Mouse (Mus musculus) adrenal gland, postnatal 10 days (tissue): ENCODE data around the gene Zfr. TPM values are rescaled to one million over a fixed set of nuclear protein-coding genes. Genes with fewer than 3 reads are reported as not detected.
"Not testable (repeated sequence)": the region's sequence is repeated elsewhere in the genome, so short reads cannot be mapped to it uniquely, and the experiment has no call there.

Experiments used
- DNase-seq: peaks from one replicate; pipeline ENCODE4 v3.0.0; 2021; ENCODE audit warnings: mixed read lengths
- total RNA-seq, 2 experiments: library from RNA; stranded (reverse); gene quantifications; 2 replicates each; pipeline ENCODE4 v1.2.3; 2021

Zfr gene
- total RNA-seq, 2 experiments from 2014 or later: 111 to 130 TPM

DNA sequence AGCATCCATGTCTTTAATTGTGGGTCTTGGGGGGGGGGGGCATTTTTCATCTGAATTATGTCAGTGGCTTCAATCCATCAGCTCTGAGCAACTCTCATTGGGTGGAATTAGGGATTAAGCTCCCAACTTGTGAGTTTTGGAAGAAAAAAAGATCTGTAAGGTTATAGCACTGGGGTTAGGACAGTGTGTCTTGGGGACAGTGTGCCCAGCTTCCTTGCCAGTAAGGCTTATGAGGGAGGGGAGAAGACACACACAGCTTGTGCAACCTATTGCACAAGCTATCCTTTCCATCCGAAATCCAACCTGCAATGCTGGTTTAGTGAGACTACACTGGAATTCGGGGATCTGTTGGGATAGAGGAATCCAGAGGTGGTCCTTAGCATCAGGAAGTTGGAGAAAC, 12.8 kb upstream of the Zfr start:
- no peak for DNase-seq

DNA sequence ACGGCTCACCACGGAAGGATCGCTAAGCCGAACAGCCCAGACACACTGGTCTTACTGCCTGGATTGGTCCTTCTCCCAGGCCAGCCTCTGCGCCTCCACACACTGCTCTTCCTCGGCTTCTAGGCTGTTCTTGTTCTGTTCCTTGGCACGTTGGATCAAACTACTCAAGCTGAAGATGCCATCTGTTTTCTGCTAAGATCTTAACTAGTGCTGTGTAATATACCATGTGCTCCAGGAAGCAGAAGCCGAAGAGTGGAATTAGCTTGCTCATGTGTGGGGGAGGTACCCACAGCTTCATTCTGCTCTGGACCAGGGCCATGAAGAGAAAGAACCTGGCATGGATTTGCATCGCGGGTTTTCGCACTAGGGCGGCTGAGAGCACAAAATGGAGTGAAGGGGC, 11.2 kb upstream of the Zfr start:
- DNase-seq: no peak

DNA sequence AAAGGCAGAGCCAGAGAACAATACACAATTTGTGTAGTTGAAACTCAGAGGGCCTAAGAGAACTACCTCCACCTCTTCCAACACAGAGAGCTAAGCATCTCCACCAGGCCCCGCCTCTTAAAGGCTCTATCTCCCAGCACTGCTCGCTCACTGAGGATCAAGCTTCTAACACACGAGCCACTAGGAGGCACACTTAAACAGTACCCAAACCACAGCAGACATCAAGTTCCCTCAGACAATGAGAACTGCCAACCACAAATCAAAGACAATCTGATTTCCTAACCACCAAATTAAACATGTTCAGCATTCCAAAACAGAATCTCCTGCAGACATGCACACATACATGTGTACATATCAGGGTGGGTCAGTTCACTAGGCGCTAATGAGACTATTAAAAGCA, 9.4 kb upstream of the Zfr start:
- no peak for DNase-seq

DNA sequence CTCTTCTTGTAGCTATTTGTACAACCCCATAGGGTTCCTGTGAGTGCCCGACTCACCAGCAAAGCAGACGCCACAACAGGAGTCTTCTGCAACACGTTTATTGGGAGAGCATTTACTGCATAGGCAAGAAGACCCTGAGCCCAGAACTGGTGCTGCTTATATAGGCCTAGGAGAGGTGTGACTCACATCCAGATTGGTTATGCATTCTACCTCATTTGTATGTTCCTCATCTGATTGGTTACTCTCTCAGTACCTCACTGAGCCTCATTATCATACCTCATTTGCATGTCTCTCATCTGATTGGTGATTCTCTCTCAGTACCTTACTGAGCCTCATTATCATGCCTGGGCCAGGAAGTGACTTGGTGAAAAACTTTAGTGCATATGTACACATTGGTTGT, 8.7 kb upstream of the Zfr start:
- DNase-seq: not testable (repeated sequence)

DNA sequence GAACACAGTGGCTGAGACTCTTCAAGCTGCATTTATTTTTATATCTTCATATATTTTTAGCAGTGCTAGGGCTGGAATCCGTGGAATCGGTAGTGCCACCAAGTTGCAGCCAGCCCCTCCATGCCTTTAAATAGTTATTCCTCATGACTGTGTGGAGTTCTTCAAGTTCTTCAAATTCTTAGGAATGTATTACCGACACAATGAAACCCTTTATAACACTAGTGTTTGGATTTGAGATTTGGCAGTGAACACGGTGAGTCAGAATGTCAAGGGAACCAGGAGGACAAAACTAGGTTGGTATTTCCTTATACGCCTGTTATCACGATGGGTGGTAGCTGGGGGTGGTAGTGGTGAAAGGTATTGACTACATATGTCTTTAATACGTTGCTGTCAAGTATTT, 6.4 kb upstream of the Zfr start:
- DNase-seq: no peak

DNA sequence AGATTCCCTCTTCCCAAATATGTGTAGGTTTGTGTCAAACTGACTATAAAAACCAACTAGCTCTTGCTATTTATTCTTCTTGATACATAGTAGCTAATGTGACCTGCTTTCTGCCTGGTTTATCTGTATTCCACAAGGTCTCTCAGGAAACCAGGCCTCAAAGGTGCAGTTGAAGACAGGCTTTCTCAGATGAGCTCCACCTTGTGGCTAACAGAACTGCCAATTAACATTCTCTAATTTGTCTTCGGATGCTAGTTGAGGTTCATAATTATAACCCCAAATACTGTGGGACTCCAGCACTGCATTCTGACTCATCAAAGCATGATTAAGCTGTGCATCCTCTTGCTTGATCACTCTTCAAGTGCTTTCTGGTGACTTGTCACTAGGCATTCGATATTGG, 4.2 kb upstream of the Zfr start:
- DNase-seq: no peak

DNA sequence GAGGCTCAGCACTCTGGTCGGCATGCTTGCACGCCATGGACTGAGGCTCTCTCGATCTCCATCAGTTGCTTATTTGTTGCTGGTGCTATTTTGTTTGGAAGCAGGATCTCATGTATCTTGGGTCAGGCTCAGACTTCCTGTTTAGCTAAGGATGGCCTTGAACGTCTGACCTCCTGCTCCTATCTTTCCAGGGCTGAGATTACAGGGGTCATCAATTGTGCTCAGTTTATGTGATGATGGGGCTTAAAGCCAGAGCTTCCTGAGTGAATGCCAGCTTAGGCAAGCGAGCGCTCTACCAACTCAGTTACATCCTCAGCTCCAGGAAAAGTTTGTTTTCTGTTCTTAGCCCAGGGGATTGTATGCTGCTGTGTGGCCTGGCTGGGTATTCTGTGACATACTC, 3.1 kb upstream of the Zfr start:
- no peak for DNase-seq

DNA sequence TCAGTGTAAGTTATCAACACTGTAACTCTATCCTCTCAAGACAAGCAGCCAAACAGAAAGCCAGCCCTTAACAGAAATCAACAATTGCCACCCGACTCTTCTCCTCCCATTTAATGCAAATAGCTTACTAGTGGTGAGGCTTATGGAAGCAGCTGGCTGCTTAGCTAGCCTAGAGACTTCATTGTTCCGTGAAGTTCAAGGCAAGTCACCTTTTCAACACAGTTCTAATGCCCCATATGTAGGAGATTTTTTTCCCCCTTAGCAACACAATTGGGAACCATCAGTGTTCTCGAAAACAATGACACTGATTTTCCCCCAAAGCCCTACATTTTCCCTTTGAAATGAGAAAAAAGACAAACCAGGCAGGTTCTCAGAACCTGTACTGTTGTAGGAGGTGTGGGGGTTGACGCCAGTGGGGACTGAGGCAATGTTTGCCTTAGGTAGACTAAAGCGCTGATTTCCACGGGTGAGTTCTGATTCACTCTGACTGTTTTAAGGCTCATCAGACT, 1.9 kb upstream of the Zfr start:
- DNase-seq: no peak

DNA sequence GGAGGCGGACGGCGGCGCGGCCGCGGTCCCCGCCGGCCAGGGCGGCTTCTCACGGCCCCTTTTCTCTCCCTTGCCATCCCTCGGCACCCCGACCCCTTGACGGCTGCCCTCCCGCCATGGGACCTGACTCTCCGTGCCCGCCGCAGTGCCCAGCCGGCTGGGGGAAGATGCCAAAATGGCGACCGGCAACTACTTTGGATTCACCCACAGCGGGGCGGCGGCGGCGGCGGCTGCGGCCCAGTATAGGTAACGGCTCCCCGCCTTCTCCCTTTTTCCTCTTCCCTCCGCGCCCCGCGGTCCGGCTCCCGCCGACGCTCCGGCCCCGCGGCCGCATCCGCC, 431 bp downstream of the Zfr start:
- no peak for DNase-seq

DNA sequence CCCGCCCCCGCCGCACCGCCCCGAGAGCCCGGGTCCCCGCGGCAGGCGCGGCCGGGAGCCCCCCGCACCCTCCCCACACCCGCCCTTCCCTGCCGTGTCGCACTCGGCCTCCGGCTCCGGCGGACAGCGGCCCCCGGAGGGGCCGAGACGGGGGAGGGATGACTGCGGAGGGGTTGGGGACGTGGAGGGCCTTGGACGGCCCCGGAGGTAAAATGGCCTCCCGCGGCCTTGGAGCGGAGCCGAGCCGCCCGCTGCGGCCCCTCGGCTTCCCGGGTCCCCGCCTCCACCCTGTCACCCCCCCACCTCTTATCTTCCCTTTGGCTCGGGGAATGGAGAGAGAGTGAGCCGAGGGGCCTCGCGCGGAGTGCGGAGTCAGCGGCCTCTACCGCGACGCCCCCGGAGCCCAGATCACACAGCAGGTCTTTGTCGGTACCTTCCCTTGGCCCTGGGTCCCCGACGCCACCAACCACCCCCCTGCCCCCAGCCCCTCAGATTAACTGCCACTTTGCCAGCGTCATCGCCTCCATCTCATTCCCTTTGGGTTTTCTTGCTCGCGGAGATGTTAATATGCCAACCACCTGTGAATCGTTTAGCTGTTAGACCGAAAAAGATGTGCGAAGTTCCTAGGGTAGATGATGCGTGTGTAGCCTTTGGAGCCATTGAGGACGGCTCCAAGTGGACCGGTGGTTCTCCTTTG, 949 bp downstream of the Zfr start:
- DNase-seq: peak; percentile 81

DNA sequence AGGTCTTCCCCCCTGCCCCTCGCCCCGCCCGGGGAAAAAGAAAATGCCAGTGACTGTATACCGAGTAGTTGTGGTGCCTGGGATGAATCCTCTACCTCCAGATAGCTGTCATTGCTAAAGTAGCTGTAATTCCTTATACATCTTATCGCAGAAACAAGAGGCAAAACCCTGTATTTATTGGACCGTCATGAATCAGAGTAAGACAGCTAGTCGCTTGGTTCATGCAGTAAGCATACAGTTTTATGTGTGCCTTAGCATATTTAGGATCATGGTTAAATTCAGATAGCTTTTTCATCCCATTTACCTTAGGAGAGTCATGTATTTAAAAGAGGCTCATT, 1.5 kb downstream of the Zfr start:
- DNase-seq: peak; percentile 30

DNA sequence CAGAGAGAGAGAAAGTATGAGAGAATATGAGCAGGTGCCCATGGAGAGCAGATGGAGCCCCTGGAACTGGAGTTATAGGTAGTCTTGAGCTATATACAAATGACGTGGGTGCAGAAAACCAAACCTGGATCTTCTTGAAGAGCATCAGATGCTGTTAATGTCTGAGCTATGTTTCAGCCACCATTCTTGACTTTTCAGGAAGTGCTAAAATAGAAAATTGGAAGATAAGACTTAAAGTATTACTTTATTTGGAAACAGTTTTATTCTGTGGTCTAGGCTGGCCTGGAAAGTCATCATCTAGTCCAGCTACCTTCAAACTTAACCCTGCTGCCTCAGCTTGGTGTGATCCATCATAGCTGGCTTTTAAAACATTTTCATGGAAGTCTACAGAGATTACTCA, 7.3 kb downstream of the Zfr start:
- DNase-seq: no peak

DNA sequence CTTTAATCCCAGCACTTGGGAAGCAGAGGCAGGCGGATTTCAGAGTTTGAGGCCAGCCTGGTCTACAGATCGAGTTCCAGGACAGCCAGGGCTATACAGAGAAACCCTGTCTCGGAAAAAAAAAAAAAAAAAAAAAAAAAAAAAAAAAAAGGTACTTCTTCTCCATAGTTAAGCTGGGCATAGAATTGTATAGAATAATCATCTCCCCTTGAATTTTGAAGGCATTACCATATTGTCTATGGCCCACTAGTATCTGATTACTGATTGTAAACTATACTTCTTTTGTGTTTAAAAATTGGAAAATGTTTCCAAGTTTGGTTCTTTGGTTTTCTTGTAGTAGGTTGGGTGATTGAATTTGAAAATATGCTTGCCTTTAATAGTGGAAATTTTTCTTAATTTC, 13.2 kb downstream of the Zfr start:
- DNase-seq: not testable (repeated sequence)

DNA sequence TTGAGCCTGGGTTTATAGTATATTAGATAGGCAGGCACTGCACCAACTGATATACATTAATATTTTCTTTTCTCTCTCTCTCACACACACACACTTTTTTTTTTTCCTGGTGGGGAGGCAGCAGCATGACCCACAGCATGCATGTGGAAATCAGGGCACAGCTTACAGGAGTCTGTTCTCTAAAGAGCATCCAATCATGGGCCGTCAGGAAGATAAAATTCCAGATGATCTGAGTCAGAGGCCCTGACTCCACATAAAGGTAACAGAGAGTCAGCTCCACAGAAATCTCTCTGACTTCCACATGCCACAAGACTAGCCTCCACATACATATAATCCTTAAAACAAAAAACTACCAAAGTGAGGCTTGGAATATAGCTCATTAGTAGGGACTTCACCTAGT, 16.9 kb downstream of the Zfr start:
- peak; percentile 15 for DNase-seq

DNA sequence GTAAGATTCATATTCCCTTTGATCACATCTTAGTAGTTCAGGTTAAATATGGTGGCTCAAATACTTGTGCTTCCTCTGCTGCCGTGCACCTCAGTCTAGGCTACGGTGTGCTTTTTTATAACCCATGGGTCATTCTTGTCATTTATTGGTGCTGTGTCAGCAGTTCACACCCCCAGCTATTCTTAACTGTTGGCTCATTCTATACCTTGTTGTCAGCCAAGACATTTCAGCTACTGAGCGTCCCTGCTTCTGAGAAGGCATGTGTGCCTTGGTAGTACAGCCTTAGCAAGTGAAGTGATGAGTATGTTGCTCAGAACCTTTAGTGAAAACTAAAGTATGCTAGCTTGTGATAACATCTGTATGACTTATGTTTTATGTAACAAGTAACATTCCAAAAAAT, 17.7 kb downstream of the Zfr start:
- DNase-seq: peak; percentile 12

DNA sequence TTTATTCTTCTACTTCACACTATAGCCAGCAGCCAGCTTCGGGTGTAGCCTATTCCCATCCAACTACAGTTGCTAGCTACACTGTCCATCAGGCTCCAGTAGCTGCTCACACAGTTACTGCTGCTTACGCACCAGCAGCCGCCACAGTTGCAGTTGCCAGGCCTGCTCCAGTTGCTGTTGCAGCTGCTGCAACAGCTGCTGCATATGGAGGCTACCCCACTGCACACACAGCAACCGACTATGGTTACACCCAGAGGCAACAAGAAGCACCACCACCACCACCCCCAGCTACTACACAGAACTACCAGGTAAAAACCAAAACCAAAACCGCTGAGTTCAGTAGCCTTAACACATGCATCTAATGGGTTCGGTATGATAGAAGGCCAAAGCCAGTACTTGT, 18.7 kb downstream of the Zfr start:
- DNase-seq: no peak

DNA sequence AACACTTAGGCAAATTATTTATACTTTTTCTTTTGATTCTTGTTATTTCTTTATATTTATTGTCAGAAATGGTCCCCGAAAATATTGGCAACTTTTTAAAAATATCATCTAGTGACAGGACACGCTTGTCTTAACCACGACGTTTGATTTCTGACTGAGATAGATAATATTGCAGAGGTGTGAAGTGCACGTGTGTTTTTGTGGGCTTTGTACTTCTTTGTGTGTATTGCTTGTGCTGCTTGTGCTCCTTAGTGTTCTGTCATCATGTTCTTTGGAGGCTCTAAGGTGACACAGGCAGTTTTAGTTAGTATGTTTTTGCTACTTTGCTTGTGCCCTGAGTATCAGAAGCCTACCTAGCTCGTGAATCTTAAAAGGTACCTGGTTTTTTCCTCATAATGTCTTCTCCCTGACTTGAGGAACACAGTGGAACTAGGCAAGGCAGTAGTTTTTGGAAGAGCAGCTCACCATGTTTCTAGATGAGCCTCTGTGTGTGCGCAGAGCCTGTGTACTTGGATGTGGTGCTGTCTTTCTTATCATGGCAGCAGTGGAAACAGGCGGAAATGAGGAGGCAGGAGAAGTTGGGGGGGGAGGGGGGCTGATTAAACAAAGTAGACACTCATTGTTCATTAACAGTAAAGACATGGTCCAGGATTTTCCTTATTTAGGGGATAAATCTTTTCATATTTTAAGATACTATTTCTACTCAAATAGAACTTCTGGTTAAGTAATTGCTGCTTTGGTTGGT, 23.5 kb downstream of the Zfr start:
- DNase-seq: no peak

DNA sequence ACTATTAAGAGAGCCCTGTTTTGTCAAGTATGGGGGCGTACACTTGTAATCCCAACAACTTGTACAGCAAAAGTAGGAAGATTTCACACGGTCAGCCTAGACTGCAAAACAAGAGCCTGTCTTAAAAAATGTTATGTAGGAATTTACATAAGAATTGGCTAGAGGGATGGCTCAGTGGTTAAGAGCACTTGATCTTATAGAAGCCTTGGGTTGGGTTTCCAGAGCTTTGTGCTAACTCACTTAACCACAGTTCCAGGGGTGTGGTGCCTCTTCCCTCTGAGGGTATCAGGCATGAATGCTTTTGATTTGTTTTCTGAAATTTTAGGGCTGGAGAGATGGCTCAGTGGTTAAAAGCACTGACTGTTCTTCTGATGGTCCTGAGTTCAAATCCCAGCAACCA, 29.8 kb downstream of the Zfr start:
- no peak for DNase-seq

DNA sequence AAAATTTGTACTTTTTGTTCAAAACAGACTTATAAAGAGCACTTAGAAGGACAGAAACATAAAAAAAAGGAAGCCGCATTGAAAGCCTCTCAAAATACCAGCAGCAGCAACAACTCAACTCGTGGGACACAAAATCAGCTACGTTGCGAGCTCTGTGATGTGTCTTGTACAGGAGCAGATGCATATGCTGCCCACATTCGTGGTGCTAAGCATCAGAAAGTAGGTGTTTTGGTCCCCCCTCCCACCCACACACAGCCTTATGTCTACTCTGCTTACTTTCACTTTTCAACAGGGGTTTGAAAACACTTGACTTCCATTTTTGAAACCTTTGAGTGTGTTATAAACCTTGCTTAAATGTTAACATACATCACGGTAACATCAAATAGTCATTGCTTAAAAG, 31.9 kb downstream of the Zfr start:
- DNase-seq: no peak

DNA sequence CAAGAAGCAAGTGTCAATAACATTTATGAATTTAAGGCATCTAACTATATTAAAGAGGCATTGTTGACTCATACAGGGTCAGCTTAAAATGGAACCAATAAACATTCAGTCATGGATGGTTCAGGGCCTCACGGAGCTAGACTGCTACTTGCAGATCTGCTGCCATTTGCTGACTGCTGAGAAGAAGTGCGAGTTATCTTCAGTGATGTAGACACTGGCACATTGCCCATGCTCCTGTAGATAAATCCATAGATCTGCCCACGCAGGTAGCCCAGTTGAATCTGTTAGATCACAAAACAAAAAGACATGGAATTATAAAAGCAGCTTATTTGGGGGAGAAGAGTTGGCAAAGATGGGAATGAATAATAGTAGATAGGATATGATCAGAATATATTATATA, 36.1 kb downstream of the Zfr start:
- no peak for DNase-seq

DNA sequence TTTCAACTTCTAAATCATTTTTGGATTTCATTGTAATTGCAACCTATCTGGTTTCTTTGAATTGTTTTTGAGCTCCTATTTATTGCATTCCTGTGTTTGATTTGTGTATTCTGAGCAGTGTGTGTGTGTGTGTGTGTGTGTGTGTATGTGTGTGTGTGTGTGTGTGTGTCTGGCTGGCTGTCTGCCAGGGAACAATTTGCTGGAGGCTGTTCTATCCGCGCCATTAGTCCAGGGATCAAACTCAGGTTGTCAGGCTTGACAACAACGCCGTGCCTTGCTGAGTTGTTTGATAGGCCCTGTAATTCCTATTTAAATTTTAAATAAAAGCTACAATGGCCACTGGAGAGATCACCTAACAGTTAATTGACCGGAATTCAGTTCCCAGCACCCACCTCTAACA, 60.5 kb downstream of the Zfr start:
- DNase-seq: no peak

DNA sequence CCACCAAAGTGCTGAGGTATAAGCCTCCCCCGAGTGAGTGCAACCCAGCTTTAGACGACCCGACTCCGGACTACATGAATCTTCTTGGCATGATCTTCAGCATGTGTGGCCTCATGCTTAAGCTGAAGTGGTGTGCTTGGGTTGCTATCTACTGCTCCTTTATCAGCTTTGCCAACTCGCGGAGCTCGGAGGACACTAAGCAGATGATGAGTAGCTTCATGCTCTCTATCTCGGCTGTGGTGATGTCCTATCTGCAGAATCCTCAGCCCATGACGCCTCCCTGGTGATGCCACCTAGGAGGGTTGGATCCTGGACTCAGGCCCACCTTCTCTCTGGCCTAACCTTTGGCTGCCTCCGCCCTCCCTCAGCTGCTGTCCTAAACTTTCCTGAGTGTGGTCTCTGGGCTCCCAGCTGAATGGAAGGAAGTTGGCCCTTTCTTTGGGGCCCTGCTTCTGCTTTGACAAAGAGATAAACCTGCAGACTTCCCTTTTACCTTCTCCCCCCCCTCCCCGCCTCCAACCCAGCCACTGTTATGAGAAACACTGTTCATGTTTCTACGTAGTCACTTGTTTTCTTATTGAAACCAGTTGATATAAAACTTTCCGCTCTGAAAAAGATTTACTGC, 63.7 kb downstream of the Zfr start:
- not testable (repeated sequence) for DNase-seq

DNA sequence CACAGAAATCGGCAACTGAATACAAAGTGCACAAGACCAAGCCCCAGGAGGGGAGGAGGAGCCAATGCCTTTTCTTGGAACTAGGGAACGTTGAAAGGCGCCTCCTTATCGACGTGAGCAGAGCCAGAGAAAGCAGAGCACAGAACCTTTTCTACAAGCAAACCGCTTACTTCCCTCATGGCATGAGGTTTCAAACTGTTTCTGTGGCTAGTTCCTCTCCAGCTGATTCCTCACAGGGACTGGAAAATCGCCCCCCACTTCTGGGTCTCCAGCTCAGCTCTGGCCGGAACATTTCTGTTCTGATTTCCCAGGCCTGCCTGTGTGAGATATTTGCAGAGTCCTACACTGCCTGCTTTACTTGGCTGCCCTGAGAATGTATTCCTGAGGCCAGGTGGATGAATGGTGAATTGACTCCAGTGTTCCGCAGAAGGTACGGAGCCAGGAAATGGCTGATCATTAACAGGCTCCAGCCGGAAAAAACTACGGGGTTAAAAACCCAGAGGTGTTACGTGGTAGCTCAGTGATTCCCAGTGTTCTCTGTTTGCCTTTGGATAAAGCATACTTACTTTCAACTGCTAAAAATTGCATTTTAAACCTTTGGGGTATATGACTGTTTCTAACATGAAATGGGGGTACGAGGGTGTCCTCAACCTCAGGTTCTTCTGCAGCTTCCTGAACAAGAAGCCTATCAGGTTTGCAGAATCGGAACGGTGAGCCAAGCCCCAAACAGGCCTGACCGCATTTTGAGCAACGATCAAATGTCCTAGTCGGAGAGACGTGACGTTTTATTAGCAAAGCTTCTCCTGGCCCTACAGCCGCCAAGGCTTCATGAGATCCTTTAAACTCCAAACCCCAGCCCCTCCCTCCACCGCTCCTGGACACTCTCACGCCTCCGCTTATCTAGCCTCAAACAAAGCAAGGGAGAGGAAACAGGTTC, 76.5 kb downstream of the Zfr start:
- DNase-seq: peak; percentile 49
